Mouse (Mus musculus) macrophage (primary cell): ENCODE data around the gene Fam214a. TPM values are rescaled to one million over a fixed set of nuclear protein-coding genes. Genes with fewer than 3 reads are reported as not detected.

Experiments
- polyA plus RNA-seq: library from polyadenylated mRNA; stranded (reverse); fragments of 250-400 nt; gene quantifications from 3 replicates; pipeline ENCODE4 v1.2.4, GENCODE M21; 2018; ENCODE audit warnings: inconsistent platforms

Gene Fam214a
- polyA plus RNA-seq, 1 experiment from 2014 or later, result 14.6 TPM

Other genes with a start within 250 kb of the Fam214a start
- gene Onecut1, start 91.0 kb upstream of the Fam214a start, polyA plus RNA-seq, result not detected in 3 replicates
- 94.3 to 161 TPM (median 114 TPM) in 3 replicates for gene Arpp19, start 84.7 kb downstream of the Fam214a start, polyA plus RNA-seq
- gene Myo5a, start 118.1 kb downstream of the Fam214a start, polyA plus RNA-seq, result 290 to 945 TPM (median 467 TPM) in 3 replicates